Comparison of ENCODE assay signal across 16 mouse cellular contexts in genomic region chr5:63847541-63848226, GRCm38 (mm10). TPM values are rescaled to one million over a fixed set of nuclear protein-coding genes. Genes with fewer than 3 reads are reported as not detected.
DNase-seq lines count a peak whose midpoint lies in the region; ATAC-seq and TF ChIP-seq lines count a peak whose summit lies in the region.
"Had no signal": no experiment of that assay in that cellular context is flagged by ENCODE, and none has a peak within 500 bp of the region (broad histone marks: within the 10 kb centered on the region; RNA-seq: fewer than 3 reads in every experiment).

No protein-coding gene starts in this region.

- ATAC-seq in intestine, postnatal 0 days = peak; percentile 100
- ATAC-seq in kidney, postnatal 0 days (replicated peaks; ENCODE audit: low FRiP score, low read depth) = peak; percentile 98
- peak; percentile 80 for ATAC-seq in liver, embryonic 12.5 days
- peak; percentile 79 for ATAC-seq in stomach, embryonic 15.5 days (ENCODE audit: insufficient read depth, low FRiP score, low read depth)
- ATAC-seq in megakaryocyte, adult 5-6 weeks (ENCODE audit: poor library complexity, severe bottlenecking) = no peak
- no peak for ATAC-seq in hindbrain, postnatal 0 days

- peaks cover 6% of the 10 kb centered on the region; the same call in 1 of the 2 replicates for H3K36me3 ChIP-seq in intestine, postnatal 0 days (ENCODE audit: control insufficient read depth, insufficient read depth)
- no peaks in the 10 kb centered on the region for H3K36me3 ChIP-seq in kidney, postnatal 0 days (ENCODE audit: insufficient read depth, low read length)
- H3K36me3 ChIP-seq in liver, embryonic 12.5 days = peaks cover 4% of the 10 kb centered on the region; the same call in 1 of the 2 replicates
- no peaks in the 10 kb centered on the region for H3K36me3 ChIP-seq in stomach, embryonic 15.5 days
- H3K36me3 ChIP-seq in hindbrain, postnatal 0 days (ENCODE audit: insufficient read depth, low read length) = no peaks in the 10 kb centered on the region
- H3K36me3 ChIP-seq: embryonic facial prominence, embryonic 13.5 days; limb, embryonic 12.5 days had no signal

- WGBS in intestine, postnatal 0 days = 39% methylated on average over 13 of the region's 13 CpGs
- WGBS in kidney, postnatal 0 days = 68% methylated on average over 13 of the region's 13 CpGs
- 68% methylated on average over 13 of the region's 13 CpGs for WGBS in liver, embryonic 12.5 days (ENCODE audit: insufficient replicate concordance)
- 58% methylated on average over 13 of the region's 13 CpGs for WGBS in stomach, embryonic 15.5 days
- 85% methylated on average over 13 of the region's 13 CpGs for WGBS in hindbrain, postnatal 0 days

- DNase-seq in kidney, postnatal 0 days (ENCODE audit: low spot score) = peak; percentile 48
- DNase-seq in lung, adult 18-20 months = no peak
- no peak for DNase-seq in hindbrain, postnatal 0 days (ENCODE audit: low spot score)
- no peak for DNase-seq in adipocyte (ENCODE audit: low spot score)
- DNase-seq: adrenal gland, adult 2 months; B cell, adult 2 months; cerebellum, adult 11 months; lung, postnatal 10 days; right cerebral cortex, postnatal 4 days had no signal

- no peak overlapping the region for H3K4me3 ChIP-seq in intestine, postnatal 0 days (ENCODE audit: low read depth, low read length)
- H3K4me3 ChIP-seq in kidney, postnatal 0 days (replicated peaks; ENCODE audit: low read depth, low read length) = no peak overlapping the region
- H3K4me3 ChIP-seq in liver, embryonic 12.5 days = no peak overlapping the region
- H3K4me3 ChIP-seq in stomach, embryonic 15.5 days (replicated peaks) = no peak overlapping the region
- H3K4me3 ChIP-seq in hindbrain, postnatal 0 days (ENCODE audit: low read length) = no peak overlapping the region
- H3K4me3 ChIP-seq: embryonic facial prominence, embryonic 13.5 days; left cerebral cortex, adult 2 months; limb, embryonic 12.5 days had no signal

- H3K9ac ChIP-seq in intestine, postnatal 0 days (ENCODE audit: low read depth, low read length) = 0 out of 2 replicates have a peak overlapping the region, but pooled peaks have one; percentile 28
- no peak overlapping the region for H3K9ac ChIP-seq in kidney, postnatal 0 days (ENCODE audit: low read depth, low read length)
- H3K9ac ChIP-seq in liver, embryonic 12.5 days = no peak overlapping the region
- no peak overlapping the region for H3K9ac ChIP-seq in stomach, embryonic 15.5 days
- H3K9ac ChIP-seq in hindbrain, postnatal 0 days (replicated peaks; ENCODE audit: low read length) = no peak overlapping the region
- H3K9ac ChIP-seq: embryonic facial prominence, embryonic 13.5 days; limb, embryonic 12.5 days had no signal

- H3K4me2 ChIP-seq in intestine, postnatal 0 days (replicated peaks; ENCODE audit: low read depth) = peak overlapping the region; percentile 50
- H3K4me2 ChIP-seq in kidney, postnatal 0 days (ENCODE audit: low read length) = no peak overlapping the region
- peak overlapping the region; percentile 28; the same call in 1 of the 2 replicates for H3K4me2 ChIP-seq in liver, embryonic 12.5 days
- H3K4me2 ChIP-seq in stomach, embryonic 15.5 days = no peak overlapping the region
- no peak overlapping the region for H3K4me2 ChIP-seq in hindbrain, postnatal 0 days (ENCODE audit: low read depth, low read length)
- H3K4me2 ChIP-seq: embryonic facial prominence, embryonic 13.5 days; limb, embryonic 12.5 days had no signal

- TF ChIP-seq CTCF in intestine, postnatal 0 days (IDR thresholded peaks at IDR 0.05; ENCODE audit: low read depth) = no peak
- no peak for TF ChIP-seq CTCF in kidney, postnatal 0 days (IDR thresholded peaks at IDR 0.05; ENCODE audit: low read depth)
- no peak for TF ChIP-seq CTCF in hindbrain, postnatal 0 days (IDR thresholded peaks at IDR 0.05; ENCODE audit: low read depth)

- peaks cover 5% of the 10 kb centered on the region; the same call in 1 of the 2 replicates for H3K9me3 ChIP-seq in intestine, postnatal 0 days (ENCODE audit: control insufficient read depth)
- H3K9me3 ChIP-seq in kidney, postnatal 0 days (replicated peaks; ENCODE audit: low read length) = 0 out of 2 replicates have a peak, but pooled peaks cover 3% of the 10 kb centered on the region
- H3K9me3 ChIP-seq in liver, embryonic 12.5 days (replicated peaks) = peaks cover 11% of the 10 kb centered on the region
- no peaks in the 10 kb centered on the region for H3K9me3 ChIP-seq in stomach, embryonic 15.5 days
- no peaks in the 10 kb centered on the region for H3K9me3 ChIP-seq in hindbrain, postnatal 0 days (ENCODE audit: low read length)

- peak overlapping the region; percentile 86 for H3K27ac ChIP-seq in intestine, postnatal 0 days (ENCODE audit: low read depth, low read length)
- H3K27ac ChIP-seq in kidney, postnatal 0 days = peak overlapping the region; percentile 80
- peak overlapping the region; percentile 69 for H3K27ac ChIP-seq in liver, embryonic 12.5 days
- H3K27ac ChIP-seq in stomach, embryonic 15.5 days = no peak overlapping the region
- no peak overlapping the region for H3K27ac ChIP-seq in hindbrain, postnatal 0 days
- H3K27ac ChIP-seq: embryonic facial prominence, embryonic 13.5 days; left cerebral cortex, adult 2 months; limb, embryonic 12.5 days had no signal

- no peaks in the 10 kb centered on the region for H3K27me3 ChIP-seq in intestine, postnatal 0 days (replicated peaks; ENCODE audit: control insufficient read depth, insufficient read depth, low read length)
- H3K27me3 ChIP-seq in kidney, postnatal 0 days (ENCODE audit: insufficient read depth, low read length) = no peaks in the 10 kb centered on the region
- H3K27me3 ChIP-seq in liver, embryonic 12.5 days (replicated peaks) = no peaks in the 10 kb centered on the region
- no peaks in the 10 kb centered on the region for H3K27me3 ChIP-seq in stomach, embryonic 15.5 days (replicated peaks)
- H3K27me3 ChIP-seq in hindbrain, postnatal 0 days (ENCODE audit: insufficient read depth, low read length) = no peaks in the 10 kb centered on the region
- H3K27me3 ChIP-seq: embryonic facial prominence, embryonic 13.5 days; limb, embryonic 12.5 days had no signal

- H3K4me1 ChIP-seq in intestine, postnatal 0 days (replicated peaks; ENCODE audit: control insufficient read depth, insufficient read depth, low read length) = no peaks in the 10 kb centered on the region
- H3K4me1 ChIP-seq in kidney, postnatal 0 days (replicated peaks; ENCODE audit: insufficient read depth, low read length) = 0 out of 2 replicates have a peak, but pooled peaks cover 6% of the 10 kb centered on the region
- no peaks in the 10 kb centered on the region for H3K4me1 ChIP-seq in liver, embryonic 12.5 days
- no peaks in the 10 kb centered on the region for H3K4me1 ChIP-seq in stomach, embryonic 15.5 days
- H3K4me1 ChIP-seq in hindbrain, postnatal 0 days (ENCODE audit: insufficient read depth, low read length) = no peaks in the 10 kb centered on the region
- H3K4me1 ChIP-seq: embryonic facial prominence, embryonic 13.5 days; limb, embryonic 12.5 days had no signal

RNA-seq across cellular contexts. Expression of gene 0610040J01Rik, which starts 35.5 kb away (rescaled TPM):
- 40.6 and 41.0 TPM in 2 replicates for polyA plus RNA-seq in intestine, postnatal 0 days (2015; fragmentation: Nextera tagmentation; extraction: Ambion mirVana)
- polyA plus RNA-seq in kidney, postnatal 0 days (2015; fragmentation: Nextera tagmentation; extraction: Ambion mirVana) = 53.4 and 59.8 TPM in 2 replicates
- polyA plus RNA-seq in liver, embryonic 12.5 days (2016; fragmentation: Nextera tagmentation; extraction: Ambion mirVana) = 13.5 and 16.2 TPM in 2 replicates
- 44.8 and 54.4 TPM in 2 replicates for polyA plus RNA-seq in stomach, embryonic 15.5 days (2015; fragmentation: Nextera tagmentation; extraction: Ambion mirVana)
- total RNA-seq in megakaryocyte, adult 5-6 weeks (2015) = 6.4 and 7.5 TPM in 2 replicates
- 4.1 and 4.9 TPM in 2 replicates for total RNA-seq in megakaryocyte, adult 5-6 weeks (2017)
- 7.5 TPM in 2 replicates for total RNA-seq in hindbrain, postnatal 0 days (2014; rRNA removed)
- 4.8 and 5.3 TPM in 2 replicates for polyA plus RNA-seq in hindbrain, postnatal 0 days (2015; fragmentation: Nextera tagmentation; extraction: Ambion mirVana)

Comparison
In these comparisons a context has a peak if more than half of its experiments do, and no peak if none do; other contexts are left out.
1. ATAC-seq: peak in intestine, postnatal 0 days (single experiment), kidney, postnatal 0 days (single experiment), liver, embryonic 12.5 days (single experiment) and stomach, embryonic 15.5 days (single experiment); none in megakaryocyte, adult 5-6 weeks (single experiment) and hindbrain, postnatal 0 days (single experiment).
2. H3K27ac ChIP-seq: peak in intestine, postnatal 0 days (single experiment), kidney, postnatal 0 days (single experiment) and liver, embryonic 12.5 days (single experiment); none in stomach, embryonic 15.5 days (single experiment) and hindbrain, postnatal 0 days (single experiment).
3. H3K4me2 ChIP-seq: peak in intestine, postnatal 0 days (single experiment) and liver, embryonic 12.5 days (single experiment); none in kidney, postnatal 0 days (single experiment), stomach, embryonic 15.5 days (single experiment) and hindbrain, postnatal 0 days (single experiment).